In the genomic region with DNA sequence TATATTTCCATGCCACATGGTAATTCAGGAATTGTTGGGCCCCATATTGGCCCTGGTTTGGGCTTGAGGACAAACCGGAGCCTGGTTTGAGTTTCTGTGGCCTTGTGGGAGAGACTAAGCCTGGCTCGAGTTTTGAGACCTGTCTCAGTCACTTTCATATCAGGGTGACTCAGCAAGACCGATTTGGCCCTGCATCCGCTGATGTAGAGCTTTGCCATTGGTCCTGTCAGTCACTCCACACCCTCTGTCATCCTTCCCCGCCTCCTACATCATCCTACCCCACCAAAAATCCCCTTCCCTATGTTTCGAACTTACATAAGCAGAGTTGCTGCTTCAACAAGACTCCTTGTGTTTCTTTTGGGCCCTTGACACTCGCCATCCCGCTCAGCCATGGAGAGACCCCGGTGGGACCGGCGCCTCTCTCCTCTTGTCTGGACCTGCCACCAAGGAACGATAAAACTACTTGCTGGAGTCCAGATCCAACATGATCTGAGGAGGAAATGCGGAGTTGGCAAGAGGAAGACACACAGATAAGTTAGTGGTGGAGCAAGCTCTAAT, we compare ENCODE assay signal across 29 mouse cellular contexts. TPM values are rescaled to one million over a fixed set of nuclear protein-coding genes. Genes with fewer than 3 reads are reported as not detected.
DNase-seq lines count a peak whose midpoint lies in the region; ATAC-seq and TF ChIP-seq lines count a peak whose summit lies in the region.
"Had no signal": no experiment of that assay in that cellular context is flagged by ENCODE, and none has a peak within 500 bp of the region (broad histone marks: within the 10 kb centered on the region; RNA-seq: fewer than 3 reads in every experiment).

No protein-coding gene starts in this region.

- in situ Hi-C loops in ES-E14 (cut with MboI; ENCODE audit: low sequenced_read_pairs in 2 of 2, unreplicated experiment in 2 of 2) = no loop called here

- no peak for TF ChIP-seq CTCF in testis, adult 2 months (IDR thresholded peaks at IDR 0.05; ENCODE audit: control insufficient read depth, insufficient read depth, insufficient replicate concordance, low read depth, low read length)
- TF ChIP-seq CTCF in hindbrain, postnatal 0 days (IDR thresholded peaks at IDR 0.05; ENCODE audit: low read depth) = no peak

- no peak for DNase-seq in testis, postnatal 10 days (ENCODE audit: low spot score)
- DNase-seq in ES-E14 (ENCODE audit: low read depth, low spot score) (no peak), R1 (ENCODE audit: low read depth, low spot score) (peak; percentile 86)
- no peak for DNase-seq in B cell, adult 2 months
- DNase-seq in hindbrain, postnatal 0 days (ENCODE audit: low spot score) = no peak
- no peak for DNase-seq in embryonic facial prominence, embryonic 10.5 days (ENCODE audit: low spot score)
- DNase-seq: adrenal gland, adult 8-10 months; adrenal gland, postnatal 25 days; cerebellum, adult 11-12 months; cerebellum, adult 9-10 months; cerebellum, postnatal 14 days; forebrain, postnatal 0 days; gastrocnemius, postnatal 25 days; heart, adult 18-20 months; heart, postnatal 10 days; heart, postnatal 36 days; kidney, adult 8-10 months had no signal

- TF ChIP-seq POLR2A in testis, adult 2 months (IDR thresholded peaks at IDR 0.05; ENCODE audit: control insufficient read depth, low read depth, low read length) = no peak

- H3K27ac ChIP-seq in testis, adult 2 months (ENCODE audit: control insufficient read depth, insufficient read depth, low read depth, low read length) = no peak overlapping the region
- no peak overlapping the region for H3K27ac ChIP-seq in ES-E14 (ENCODE audit: insufficient read depth, low read depth, low read length, poor library complexity, severe bottlenecking)
- no peak overlapping the region for H3K27ac ChIP-seq in hindbrain, postnatal 0 days
- no peak overlapping the region for H3K27ac ChIP-seq in embryonic facial prominence, embryonic 10.5 days (replicated peaks)
- H3K27ac ChIP-seq: embryonic facial prominence, embryonic 12.5 days; embryonic facial prominence, embryonic 15.5 days; heart, embryonic 15.5 days; hindbrain, embryonic 10.5 days; hindbrain, embryonic 14.5 days had no signal

- no peak overlapping the region for H3K9ac ChIP-seq in ES-E14 (ENCODE audit: insufficient read depth, low read depth, low read length, poor library complexity, severe bottlenecking)
- H3K9ac ChIP-seq in hindbrain, postnatal 0 days (replicated peaks; ENCODE audit: low read length) = no peak overlapping the region
- H3K9ac ChIP-seq: embryonic facial prominence, embryonic 12.5 days; embryonic facial prominence, embryonic 15.5 days; forebrain, postnatal 0 days; heart, embryonic 12.5 days; heart, embryonic 15.5 days; hindbrain, embryonic 14.5 days had no signal

- no peak for ATAC-seq in frontal cortex, adult (ENCODE audit: low TSS enrichment)
- no peak for ATAC-seq in hindbrain, postnatal 0 days
- ATAC-seq: activated CD4-positive, CD25-positive, alpha-beta regulatory T cell, adult 4 months; forebrain, embryonic 14.5 days; forebrain, postnatal 0 days; intestine, postnatal 0 days had no signal

- H3K36me3 ChIP-seq in testis, adult 2 months (ENCODE audit: control insufficient read depth, insufficient read depth, low read length) = no peaks in the 10 kb centered on the region
- no peaks in the 10 kb centered on the region for H3K36me3 ChIP-seq in ES-E14 (ENCODE audit: control insufficient read depth, insufficient read depth, low read length, poor library complexity, severe bottlenecking)
- no peaks in the 10 kb centered on the region for H3K36me3 ChIP-seq in hindbrain, postnatal 0 days (ENCODE audit: insufficient read depth, low read length)
- H3K36me3 ChIP-seq in embryonic facial prominence, embryonic 10.5 days (replicated peaks) = no peaks in the 10 kb centered on the region
- H3K36me3 ChIP-seq: embryonic facial prominence, embryonic 12.5 days; embryonic facial prominence, embryonic 15.5 days; heart, embryonic 12.5 days; heart, embryonic 15.5 days; hindbrain, embryonic 10.5 days had no signal

- H3K4me2 ChIP-seq in hindbrain, postnatal 0 days (ENCODE audit: low read depth, low read length) = no peak overlapping the region
- H3K4me2 ChIP-seq: embryonic facial prominence, embryonic 12.5 days; embryonic facial prominence, embryonic 15.5 days; heart, embryonic 12.5 days; heart, embryonic 15.5 days; hindbrain, embryonic 14.5 days had no signal

- H3K27me3 ChIP-seq in testis, adult 2 months (ENCODE audit: control insufficient read depth, insufficient read depth, low read length) = no peaks in the 10 kb centered on the region
- no peaks in the 10 kb centered on the region for H3K27me3 ChIP-seq in hindbrain, postnatal 0 days (ENCODE audit: insufficient read depth, low read length)
- no peaks in the 10 kb centered on the region for H3K27me3 ChIP-seq in embryonic facial prominence, embryonic 10.5 days (replicated peaks; ENCODE audit: low read depth, poor library complexity, severe bottlenecking)
- H3K27me3 ChIP-seq: embryonic facial prominence, embryonic 12.5 days; embryonic facial prominence, embryonic 15.5 days; heart, embryonic 12.5 days; heart, embryonic 15.5 days had no signal

- peak overlapping the region; percentile 39 for H3K4me3 ChIP-seq in testis, adult 2 months (ENCODE audit: control insufficient read depth, low read depth, low read length)
- no peak overlapping the region for H3K4me3 ChIP-seq in ES-E14 (ENCODE audit: insufficient read depth in 1 of 2, low read depth in 1 of 2, low read length in 2 of 2, poor library complexity in 1 of 2, severe bottlenecking in 1 of 2)
- no peak overlapping the region for H3K4me3 ChIP-seq in hindbrain, postnatal 0 days (ENCODE audit: low read length)
- no peak overlapping the region for H3K4me3 ChIP-seq in embryonic facial prominence, embryonic 10.5 days
- H3K4me3 ChIP-seq: embryonic facial prominence, embryonic 12.5 days; embryonic facial prominence, embryonic 15.5 days; heart, embryonic 12.5 days; heart, embryonic 15.5 days; hindbrain, embryonic 10.5 days had no signal

- H3K9me3 ChIP-seq in ES-E14 (ENCODE audit: control insufficient read depth, insufficient read depth, low read depth, low read length) = no peaks in the 10 kb centered on the region
- no peaks in the 10 kb centered on the region for H3K9me3 ChIP-seq in hindbrain, postnatal 0 days (ENCODE audit: low read length)
- H3K9me3 ChIP-seq in embryonic facial prominence, embryonic 10.5 days = no peaks in the 10 kb centered on the region
- H3K9me3 ChIP-seq: embryonic facial prominence, embryonic 12.5 days; embryonic facial prominence, embryonic 15.5 days; heart, embryonic 12.5 days; heart, embryonic 15.5 days; hindbrain, embryonic 10.5 days had no signal

- no peaks in the 10 kb centered on the region; the same call in 1 of the 2 replicates for H3K4me1 ChIP-seq in testis, adult 2 months (ENCODE audit: control insufficient read depth, insufficient read depth, low read length)
- H3K4me1 ChIP-seq in ES-E14 (ENCODE audit: control insufficient read depth in 2 of 2, insufficient read depth in 2 of 2, low read length in 2 of 2, poor library complexity in 1 of 2) = no peaks in the 10 kb centered on the region
- no peaks in the 10 kb centered on the region for H3K4me1 ChIP-seq in hindbrain, postnatal 0 days (ENCODE audit: insufficient read depth, low read length)
- H3K4me1 ChIP-seq in embryonic facial prominence, embryonic 10.5 days = no peaks in the 10 kb centered on the region
- H3K4me1 ChIP-seq: embryonic facial prominence, embryonic 12.5 days; embryonic facial prominence, embryonic 15.5 days; heart, embryonic 12.5 days; heart, embryonic 15.5 days; hindbrain, embryonic 10.5 days had no signal

- WGBS in hindbrain, postnatal 0 days = 91% methylated on average over 13 of the region's 13 CpGs
- WGBS in embryonic facial prominence, embryonic 10.5 days = 91% methylated on average over 13 of the region's 13 CpGs

TF ChIP-seq in ES-E14, 5 proteins besides CTCF, POLR2A, EP300 and RAD21:
- no peak for TF ChIP-seq ZNF384 (IDR thresholded peaks at IDR 0.05; ENCODE audit: low read depth, low read length)
- peak; percentile 94 for TF ChIP-seq MAFK (IDR thresholded peaks at IDR 0.05; ENCODE audit: insufficient read depth, low read depth, low read length)

RNA-seq across cellular contexts. Expression of a gene that starts 5.4 kb away (rescaled TPM):
- 0.25 and 1.3 TPM in 2 replicates for polyA plus RNA-seq in testis, adult 2 months (2012; rRNA removed)
- 0.11 and 0.45 TPM in 2 replicates for total RNA-seq in ES-E14 (2012; rRNA removed)
- 0.10 and 1.3 TPM in 2 replicates for total RNA-seq in hindbrain, postnatal 0 days (2014; rRNA removed)
- polyA plus RNA-seq in hindbrain, postnatal 0 days (2015; fragmentation: Nextera tagmentation; extraction: Ambion mirVana) = 0.63 and 0.69 TPM in 2 replicates
- polyA plus RNA-seq in embryonic facial prominence, embryonic 10.5 days (2016; fragmentation: Nextera tagmentation; extraction: Ambion mirVana) = 0.10 and 0.17 TPM in 2 replicates
- total RNA-seq: adrenal gland, postnatal 25 days; gastrocnemius, postnatal 25 days; heart, adult 18-20 months; heart, postnatal 10 days; heart, postnatal 36 days had no signal
- polyA plus RNA-seq: embryonic facial prominence, embryonic 15.5 days; gonadal fat pad, adult 2 months had no signal

RNA-seq across cellular contexts. Expression of a gene that starts 34.7 kb away (rescaled TPM):
- polyA plus RNA-seq in testis, adult 2 months (2012; rRNA removed) = 0.57 and 1.0 TPM in 2 replicates
- total RNA-seq in ES-E14 (2012; rRNA removed) = 0.58 and 1.2 TPM in 2 replicates
- total RNA-seq in hindbrain, postnatal 0 days (2014; rRNA removed) = 0.29 TPM in 1 of 2 replicates, not detected in the other
- 0.30 and 0.48 TPM in 2 replicates for polyA plus RNA-seq in hindbrain, postnatal 0 days (2015; fragmentation: Nextera tagmentation; extraction: Ambion mirVana)
- 0.15 TPM in 1 of 2 replicates, not detected in the other for polyA plus RNA-seq in embryonic facial prominence, embryonic 10.5 days (2016; fragmentation: Nextera tagmentation; extraction: Ambion mirVana)
- total RNA-seq: gastrocnemius, postnatal 25 days; heart, adult 18-20 months had no signal

RNA-seq across cellular contexts. Expression of a gene that starts 42.7 kb away (rescaled TPM):
- polyA plus RNA-seq in testis, adult 2 months (2012; rRNA removed) = 18.8 and 20.4 TPM in 2 replicates
- total RNA-seq in ES-E14 (2012; rRNA removed) = 22.3 and 26.7 TPM in 2 replicates
- total RNA-seq in hindbrain, postnatal 0 days (2014; rRNA removed) = 6.5 and 10.5 TPM in 2 replicates
- 9.0 and 10.7 TPM in 2 replicates for polyA plus RNA-seq in hindbrain, postnatal 0 days (2015; fragmentation: Nextera tagmentation; extraction: Ambion mirVana)
- 28.5 and 30.4 TPM in 2 replicates for polyA plus RNA-seq in embryonic facial prominence, embryonic 10.5 days (2016; fragmentation: Nextera tagmentation; extraction: Ambion mirVana)
